Mouse (Mus musculus) lung, adult 2 months (tissue): ENCODE results near the gene Sh3tc1.

ENCODE experiments used
- CTCF ChIP-seq: fragments of 200-500 bp; IDR thresholded peaks from 2 replicates; pipeline ENCODE4 v1.5.1; 2011; ENCODE audit warnings: mild to moderate bottlenecking, low read length, control low read depth; ENCODE audit not compliant: insufficient read depth
- POLR2A ChIP-seq: fragments of 200-500 bp; IDR thresholded peaks from 2 replicates; pipeline ENCODE4 v1.6.1; 2011; ENCODE audit warnings: low read depth, mild to moderate bottlenecking, control low read depth, low read length, borderline replicate concordance; ENCODE audit errors: extremely low read depth

- TF ChIP-seq CTCF (peak; percentile 86), POLR2A (no peak)
Measured at GRCm38 (mm10) chr5:35713649-35714354, 26.0 kb downstream of the Sh3tc1 start.
